Mouse (Mus musculus): ENCODE results near the gene Mthfd1. TPM values are rescaled to one million over a fixed set of nuclear protein-coding genes. Genes with fewer than 3 reads are reported as not detected.
A peak's percentile ranks its signal among the peaks of the same experiment; 100 is the strongest.

Mthfd1 gene
- polyA plus RNA-seq, 1 experiment from 2014 or later, result 52.5 TPM

DNA sequence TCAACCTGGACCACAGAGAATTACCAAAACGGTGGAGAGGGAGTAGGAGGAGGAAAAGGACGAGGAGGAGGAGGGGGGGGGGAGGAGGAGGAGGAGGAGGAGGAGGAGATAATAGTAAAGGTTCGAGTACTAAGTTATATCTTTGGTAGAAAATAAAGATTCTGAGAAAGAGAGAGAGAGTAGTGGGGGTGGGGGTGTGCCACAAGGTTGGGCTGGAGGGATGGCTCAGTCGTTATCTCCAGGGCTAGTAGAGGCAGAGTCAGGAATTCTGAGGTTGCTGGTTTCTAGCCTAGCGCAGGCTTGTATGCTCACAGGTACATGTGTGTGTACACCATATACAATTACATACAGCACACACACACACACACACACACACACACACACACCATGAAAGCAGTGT is 13.3 kb upstream of the Mthfd1 start:
- Histone ChIP-seq H3K9me3 (no peaks in the 10 kb centered on the region), H3K4me2 (replicated peaks) (no peak overlapping the region), H3K36me3 (no peaks in the 10 kb centered on the region), H3K4me1 (no peaks in the 10 kb centered on the region), H3K27ac (replicated peaks) (no peak overlapping the region), H3K27me3 (no peaks in the 10 kb centered on the region), H3K4me3 (no peak overlapping the region), H3K9ac (replicated peaks) (no peak overlapping the region)
- ATAC-seq (ENCODE audit: low FRiP score, low read depth), result no peak
- 64% methylated on average over 5 of the region's 5 CpGs for WGBS

DNA sequence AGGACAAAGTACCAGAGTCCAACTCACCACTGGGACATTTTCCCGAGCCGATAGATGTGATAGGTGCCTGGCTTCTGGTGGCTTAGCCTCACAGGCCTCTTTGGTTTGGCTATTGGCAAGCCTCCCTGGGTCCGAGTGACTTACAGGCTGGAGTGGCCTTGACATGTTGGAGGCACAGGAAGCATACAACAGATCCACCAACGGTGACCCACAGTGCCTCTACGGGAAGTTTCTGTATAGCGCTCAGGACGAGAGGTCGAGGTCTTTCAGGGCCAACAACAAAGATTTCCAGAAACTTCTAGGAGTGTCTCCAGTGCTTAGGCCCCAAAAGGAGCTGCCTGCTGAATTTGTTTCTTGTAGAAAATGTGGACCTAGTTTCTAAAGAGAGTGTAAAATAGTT is 10.1 kb upstream of the Mthfd1 start:
- Histone ChIP-seq H3K4me1 (no peaks in the 10 kb centered on the region), H3K4me2 (replicated peaks) (no peak overlapping the region), H3K4me3 (no peak overlapping the region), H3K27ac (replicated peaks) (no peak overlapping the region), H3K36me3 (no peaks in the 10 kb centered on the region), H3K9me3 (no peaks in the 10 kb centered on the region), H3K27me3 (no peaks in the 10 kb centered on the region), H3K9ac (replicated peaks) (no peak overlapping the region)
- 92% methylated on average over 8 of the region's 8 CpGs for WGBS
- no peak for ATAC-seq (ENCODE audit: low FRiP score, low read depth)

- Histone ChIP-seq H3K4me3 (no peak within 1 kb of the TSS), H3K36me3 (no peaks in the 10 kb centered on the region), H3K9ac (replicated peaks) (no peak within 1 kb of the TSS), H3K27ac (replicated peaks) (no peak within 1 kb of the TSS), H3K9me3 (no peaks in the 10 kb centered on the region), H3K27me3 (no peaks in the 10 kb centered on the region), H3K4me1 (no peaks in the 10 kb centered on the region), H3K4me2 (replicated peaks) (no peak within 1 kb of the TSS)
- ATAC-seq (ENCODE audit: low FRiP score, low read depth), result no peak
- 64% methylated on average over 6 of the region's 6 CpGs for WGBS
Observed at GRCm38 (mm10) chr12:76246646-76247045, 8.5 kb upstream of the Mthfd1 start, which contains the start of gene Tex21. Gene Tex21 (minus strand): TSS chr12:76246746.

DNA sequence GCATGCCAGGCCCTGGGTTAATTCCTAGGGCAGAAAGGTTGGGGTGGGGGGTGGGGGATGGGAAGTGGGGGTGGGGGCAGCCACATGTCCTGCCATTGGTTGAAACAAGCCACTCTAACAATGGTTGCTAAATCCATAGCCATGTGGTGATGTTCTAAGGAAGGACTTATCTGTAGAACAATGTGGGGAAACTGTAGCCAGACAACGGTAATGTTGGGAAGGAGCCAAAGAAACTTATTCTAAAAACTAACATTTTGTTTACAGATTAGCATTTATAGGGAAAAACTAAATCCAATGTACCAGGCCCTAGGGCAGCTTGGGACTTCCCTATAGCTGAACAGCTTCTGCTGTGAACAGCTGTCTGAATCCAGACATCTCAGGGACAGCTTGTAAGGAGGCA is 2.0 kb upstream of the Mthfd1 start:
- Histone ChIP-seq H3K4me1 (peaks cover 19% of the 10 kb centered on the region), H3K9ac (replicated peaks) (no peak overlapping the region), H3K36me3 (no peaks in the 10 kb centered on the region), H3K9me3 (no peaks in the 10 kb centered on the region), H3K4me2 (replicated peaks) (no peak overlapping the region), H3K27me3 (peaks cover 14% of the 10 kb centered on the region), H3K27ac (replicated peaks) (no peak overlapping the region), H3K4me3 (no peak overlapping the region)
- no peak for ATAC-seq (ENCODE audit: low FRiP score, low read depth)
- WGBS, result 82% methylated on average over 1 of the region's 1 CpGs

- Histone ChIP-seq H3K36me3 (no peaks in the 10 kb centered on the region), H3K27ac (replicated peaks) (no peak overlapping the region), H3K27me3 (peaks cover 14% of the 10 kb centered on the region), H3K9ac (replicated peaks) (no peak overlapping the region), H3K4me3 (no peak overlapping the region), H3K4me1 (peaks cover 19% of the 10 kb centered on the region), H3K9me3 (no peaks in the 10 kb centered on the region), H3K4me2 (replicated peaks) (no peak overlapping the region)
- 76% methylated on average over 2 of the region's 2 CpGs for whole genome bisulfite sequencing
- ATAC-seq (ENCODE audit: low FRiP score, low read depth), result no peak
Observed at GRCm38 (mm10) chr12:76253591-76253990, 1.5 kb upstream of the Mthfd1 start.

DNA sequence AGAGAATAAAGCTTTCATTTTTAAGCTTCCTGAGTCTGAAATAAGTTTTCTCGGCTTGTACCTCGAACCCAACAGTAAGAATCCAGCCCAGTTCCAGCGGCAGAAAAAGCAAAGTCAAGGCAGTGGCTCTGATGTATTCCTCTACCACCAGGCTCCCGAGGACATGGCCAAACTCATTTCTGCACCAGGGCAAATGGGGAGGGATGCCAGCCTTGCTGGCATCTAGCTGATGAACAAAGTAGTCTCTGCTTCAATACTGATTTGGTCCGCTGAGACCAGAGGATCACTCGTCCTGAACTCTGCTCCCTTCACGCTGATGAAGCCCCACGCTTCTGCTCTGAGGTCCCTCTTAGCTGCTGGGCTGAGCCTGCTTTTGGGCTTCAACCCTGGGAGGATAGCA is 1.1 kb upstream of the Mthfd1 start:
- H3K27ac ChIP-seq (replicated peaks), result no peak overlapping the region
- no peak for ATAC-seq (ENCODE audit: low FRiP score, low read depth)
- WGBS, result 73% methylated on average over 8 of the region's 8 CpGs

DNA sequence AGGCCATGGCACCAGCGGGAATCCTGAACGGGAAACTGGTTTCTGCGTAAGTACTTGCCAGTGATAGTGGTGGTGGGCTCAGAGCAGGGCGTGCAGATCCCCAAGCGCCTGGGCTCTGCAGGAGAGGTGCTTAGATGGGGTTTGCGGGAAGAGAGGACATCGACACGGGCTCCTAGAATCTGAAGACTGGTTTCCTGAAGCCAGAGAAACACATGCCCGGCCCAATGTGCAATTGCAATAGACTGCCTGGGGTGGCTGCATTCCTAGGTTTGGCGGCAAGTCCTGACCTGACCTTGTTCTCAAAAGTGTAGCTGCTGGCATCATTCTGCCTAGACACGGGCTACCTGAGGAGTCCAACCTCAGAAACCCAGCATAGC is 389 bp downstream of the Mthfd1 start:
- Histone ChIP-seq H3K36me3 (no peaks in the 10 kb centered on the region), H3K9ac (replicated peaks) (peak overlapping the region; percentile 66), H3K9me3 (no peaks in the 10 kb centered on the region), H3K4me1 (peaks cover 19% of the 10 kb centered on the region), H3K27ac (replicated peaks) (peak overlapping the region; percentile 69), H3K4me3 (peak overlapping the region; percentile 65), H3K4me2 (replicated peaks) (peak overlapping the region; percentile 92), H3K27me3 (peaks cover 14% of the 10 kb centered on the region)
- ATAC-seq (ENCODE audit: low FRiP score, low read depth), result peak; percentile 21; the same call in 1 of the 2 replicates
- WGBS, result 0% methylated on average over 11 of the region's 11 CpGs

More for the DNA sequence above, 1.1 kb upstream of the Mthfd1 start:
- Histone ChIP-seq H3K36me3 (no peaks in the 10 kb centered on the region), H3K9ac (replicated peaks) (no peak overlapping the region), H3K4me2 (replicated peaks) (no peak overlapping the region), H3K4me3 (no peak overlapping the region), H3K4me1 (peaks cover 19% of the 10 kb centered on the region), H3K27me3 (peaks cover 14% of the 10 kb centered on the region), H3K9me3 (no peaks in the 10 kb centered on the region)

GRCm38 (mm10) chr12:76256114-76256843 is 1.2 kb downstream of the Mthfd1 start:
- Histone ChIP-seq H3K27ac (replicated peaks) (no peak overlapping the region), H3K27me3 (peaks cover 14% of the 10 kb centered on the region), H3K9ac (replicated peaks) (peak overlapping the region; percentile 66), H3K36me3 (no peaks in the 10 kb centered on the region), H3K4me3 (peak overlapping the region; percentile 65), H3K9me3 (no peaks in the 10 kb centered on the region), H3K4me1 (peaks cover 19% of the 10 kb centered on the region), H3K4me2 (replicated peaks) (peak overlapping the region; percentile 92)
- WGBS, result 8% methylated on average over 17 of the region's 17 CpGs
- ATAC-seq (ENCODE audit: low FRiP score, low read depth), result no peak

DNA sequence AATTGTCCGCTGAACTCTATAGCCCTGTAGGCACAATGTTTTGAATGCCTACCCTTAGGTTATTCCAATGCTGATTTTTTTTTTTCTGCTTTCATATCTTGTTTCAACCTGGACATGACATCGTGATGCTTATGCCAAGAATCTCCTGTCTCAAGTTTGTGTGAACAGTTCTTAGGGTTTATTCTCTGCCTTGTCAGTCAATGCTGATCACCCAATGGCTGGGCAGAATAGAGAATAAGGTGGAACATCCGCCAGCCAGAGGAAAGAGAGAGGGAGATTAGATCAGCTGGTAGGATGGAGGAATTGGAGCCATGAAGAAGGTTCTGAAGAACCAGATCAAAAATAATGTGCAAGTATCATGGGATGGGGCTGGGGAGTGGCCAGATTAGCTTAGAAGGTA is 5.6 kb downstream of the Mthfd1 start:
- no peak overlapping the region for H3K4me2 ChIP-seq (replicated peaks)
- 0 out of 2 replicates have a peak, but pooled peaks cover 7% of the 10 kb centered on the region for H3K27me3 ChIP-seq
- H3K36me3 ChIP-seq, result no peaks in the 10 kb centered on the region
- ATAC-seq (ENCODE audit: low FRiP score, low read depth), result no peak
- no peak overlapping the region for H3K27ac ChIP-seq (replicated peaks)
- H3K4me1 ChIP-seq, result peaks cover 9% of the 10 kb centered on the region
- no peaks in the 10 kb centered on the region for H3K9me3 ChIP-seq
- WGBS, result 86% methylated on average over 3 of the region's 3 CpGs
- H3K9ac ChIP-seq (replicated peaks), result no peak overlapping the region
- H3K4me3 ChIP-seq, result no peak overlapping the region

DNA sequence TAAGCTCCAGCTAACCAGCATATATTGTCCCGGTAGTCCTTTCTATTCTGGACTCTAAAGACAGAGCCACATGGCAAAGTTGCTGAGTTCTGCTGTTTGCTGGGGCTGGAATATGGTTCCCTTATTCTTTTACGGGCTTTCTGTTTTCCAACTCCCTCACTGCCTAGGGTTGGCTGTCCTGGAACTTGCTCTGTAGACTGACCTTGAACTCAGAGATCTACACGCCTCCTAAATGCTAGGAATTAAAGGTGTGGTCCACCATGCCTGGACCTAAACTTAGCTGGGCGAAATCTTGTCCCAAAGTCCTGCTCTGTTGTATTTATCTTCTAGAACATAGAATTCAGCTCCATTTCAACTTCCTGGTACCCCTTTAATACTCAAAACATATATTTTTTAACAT is 6.5 kb downstream of the Mthfd1 start:
- H3K4me1 ChIP-seq, result no peaks in the 10 kb centered on the region
- H3K27ac ChIP-seq (replicated peaks), result no peak overlapping the region
- H3K9me3 ChIP-seq, result no peaks in the 10 kb centered on the region
- no peaks in the 10 kb centered on the region for H3K36me3 ChIP-seq
- H3K9ac ChIP-seq (replicated peaks), result no peak overlapping the region
- H3K4me2 ChIP-seq (replicated peaks), result no peak overlapping the region
- ATAC-seq (ENCODE audit: low FRiP score, low read depth), result no peak
- no peaks in the 10 kb centered on the region for H3K27me3 ChIP-seq
- H3K4me3 ChIP-seq, result no peak overlapping the region
- 95% methylated on average over 4 of the region's 4 CpGs for WGBS

- Histone ChIP-seq H3K4me3 (no peak overlapping the region), H3K9ac (replicated peaks) (no peak overlapping the region), H3K9me3 (no peaks in the 10 kb centered on the region), H3K4me1 (no peaks in the 10 kb centered on the region), H3K27ac (replicated peaks) (no peak overlapping the region), H3K36me3 (no peaks in the 10 kb centered on the region), H3K27me3 (no peaks in the 10 kb centered on the region), H3K4me2 (replicated peaks) (no peak overlapping the region)
- whole genome bisulfite sequencing, result 98% methylated on average over 4 of the region's 4 CpGs
- no peak for ATAC-seq (ENCODE audit: low FRiP score, low read depth)
Observed at GRCm38 (mm10) chr12:76262918-76263317, 7.8 kb downstream of the Mthfd1 start.

DNA sequence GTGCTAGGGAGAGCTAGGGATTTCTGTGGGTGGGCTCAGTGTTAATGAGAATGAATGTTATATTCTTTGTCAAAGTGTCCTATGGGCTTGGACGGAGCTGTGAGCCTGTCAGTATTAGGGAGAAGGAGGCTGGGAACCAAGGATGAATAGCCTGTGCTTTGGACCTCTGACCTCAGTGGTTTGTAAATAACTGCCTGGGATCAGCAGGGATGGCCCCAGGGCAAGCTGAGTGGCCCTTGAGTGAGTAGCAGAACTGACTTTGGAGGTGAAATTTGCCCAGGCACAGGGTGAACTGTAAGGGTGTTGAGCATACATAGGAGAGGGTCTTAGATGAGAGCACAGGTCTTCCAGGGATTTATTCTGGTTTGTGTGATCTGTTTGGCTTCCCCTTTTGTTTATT is 8.8 kb downstream of the Mthfd1 start:
- H3K27ac ChIP-seq (replicated peaks), result no peak overlapping the region

More for the DNA sequence above, 8.8 kb downstream of the Mthfd1 start:
- Histone ChIP-seq H3K27me3 (no peaks in the 10 kb centered on the region), H3K9ac (replicated peaks) (no peak overlapping the region), H3K9me3 (no peaks in the 10 kb centered on the region), H3K36me3 (no peaks in the 10 kb centered on the region), H3K4me2 (replicated peaks) (no peak overlapping the region), H3K4me1 (no peaks in the 10 kb centered on the region), H3K4me3 (no peak overlapping the region)
- 64% methylated on average over 1 of the region's 1 CpGs for WGBS
- ATAC-seq (ENCODE audit: low FRiP score, low read depth), result no peak
